8 mouse cellular contexts compared by ENCODE assay signal in the genomic region with DNA sequence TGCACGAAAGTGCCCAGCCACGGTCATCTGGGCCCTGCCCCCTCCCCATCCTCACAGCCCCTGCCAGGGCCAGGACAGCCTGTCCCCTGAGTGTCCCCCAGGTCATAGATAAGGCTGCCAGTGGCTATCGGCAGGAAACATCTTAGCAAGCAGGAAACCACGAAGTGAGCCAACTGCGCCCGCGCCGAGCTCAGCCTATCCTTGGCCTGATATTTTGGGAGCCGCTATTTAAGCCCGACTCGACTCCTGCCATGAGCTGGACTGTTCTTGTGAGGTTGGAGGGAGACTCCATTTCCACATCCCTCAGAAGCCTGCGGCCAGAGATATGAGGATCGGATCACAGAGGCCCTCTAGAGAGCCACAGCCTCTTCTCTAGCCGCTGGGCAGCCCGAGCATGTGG. TPM values are rescaled to one million over a fixed set of nuclear protein-coding genes. Genes with fewer than 3 reads are reported as not detected.
A peak's percentile ranks its signal among the peaks of the same experiment; 100 is the strongest.
DNase-seq lines count a peak whose midpoint lies in the region; ATAC-seq lines count a peak whose summit lies in the region.

No protein-coding gene starts in this region.

- WGBS in heart, embryonic 13.5 days, result 23% methylated on average over 15 of the region's 15 CpGs
- WGBS in forebrain, embryonic 13.5 days, result 89% methylated on average over 15 of the region's 15 CpGs

- intact Hi-C loops in left cerebral cortex, postnatal 14 days (cut with DNase I), result no loop called here

- DNase-seq in left cerebral cortex, postnatal 14 days (ENCODE audit: low spot score in 2 of 2), result peak; percentile 49 to 58
- no peak for DNase-seq in left cerebral cortex, adult 11 months (ENCODE audit: low spot score)
- peak; percentile 60 for DNase-seq in c-Kit-positive CD71-positive TER-119-negative erythroid progenitor cells, embryonic 14.5 days (ENCODE audit: low read depth)
- DNase-seq in kidney, postnatal 25 days, result peak; percentile 85 to 92
- no peak for DNase-seq in MN1 (ENCODE audit: low spot score)

- H3K4me3 ChIP-seq in heart, embryonic 13.5 days, result no peak overlapping the region
- peak overlapping the region; percentile 88 for H3K4me3 ChIP-seq in megakaryocyte, embryonic 14.5 days (replicated peaks)
- no peak overlapping the region for H3K4me3 ChIP-seq in forebrain, embryonic 13.5 days

- H3K9ac ChIP-seq in heart, embryonic 13.5 days, result peak overlapping the region; percentile 60
- H3K9ac ChIP-seq in forebrain, embryonic 13.5 days, result no peak overlapping the region

- peaks cover 13% of the 10 kb centered on the region for H3K4me1 ChIP-seq in heart, embryonic 13.5 days
- H3K4me1 ChIP-seq in megakaryocyte, embryonic 14.5 days, result peaks cover 77% of the 10 kb centered on the region
- no peaks in the 10 kb centered on the region for H3K4me1 ChIP-seq in forebrain, embryonic 13.5 days

- peak overlapping the region; percentile 41 for H3K4me2 ChIP-seq in heart, embryonic 13.5 days
- H3K4me2 ChIP-seq in forebrain, embryonic 13.5 days, result no peak overlapping the region

- no peaks in the 10 kb centered on the region for H3K27me3 ChIP-seq in heart, embryonic 13.5 days (replicated peaks)
- peaks cover 6% of the 10 kb centered on the region for H3K27me3 ChIP-seq in megakaryocyte, embryonic 14.5 days (replicated peaks)
- no peaks in the 10 kb centered on the region for H3K27me3 ChIP-seq in forebrain, embryonic 13.5 days

- peak; percentile 75 for ATAC-seq in heart, embryonic 13.5 days (ENCODE audit: extremely low read depth, insufficient number of reproducible peaks, low FRiP score, low TSS enrichment)
- ATAC-seq in forebrain, embryonic 13.5 days, result no peak

- no peaks in the 10 kb centered on the region for H3K36me3 ChIP-seq in heart, embryonic 13.5 days
- H3K36me3 ChIP-seq in megakaryocyte, embryonic 14.5 days (replicated peaks; ENCODE audit: low read length), result no peaks in the 10 kb centered on the region
- H3K36me3 ChIP-seq in forebrain, embryonic 13.5 days (ENCODE audit: poor library complexity, severe bottlenecking), result no peaks in the 10 kb centered on the region

- no peaks in the 10 kb centered on the region for H3K9me3 ChIP-seq in heart, embryonic 13.5 days
- no peaks in the 10 kb centered on the region for H3K9me3 ChIP-seq in megakaryocyte, embryonic 14.5 days
- H3K9me3 ChIP-seq in forebrain, embryonic 13.5 days (replicated peaks), result 0 out of 2 replicates have a peak, but pooled peaks cover 4% of the 10 kb centered on the region

- peak overlapping the region; percentile 90 for H3K27ac ChIP-seq in heart, embryonic 13.5 days (replicated peaks)
- no peak overlapping the region for H3K27ac ChIP-seq in forebrain, embryonic 13.5 days

RNA-seq across cellular contexts. Expression of gene Ap1m1, which starts 28.5 kb away (rescaled TPM):
- 100 to 1,000 TPM; 100 to 104 TPM for total RNA-seq in left cerebral cortex, postnatal 14 days (2021)
- 107 and 116 TPM in 2 replicates for polyA plus RNA-seq in heart, embryonic 13.5 days (2015; fragmentation: Nextera tagmentation; extraction: Ambion mirVana)
- polyA plus RNA-seq in megakaryocyte, embryonic 14.5 days (2012; ENCODE audit: insufficient read depth, low replicate concordance), result 188 and 196 TPM in 2 replicates
- 211 and 235 TPM in 2 replicates for polyA plus RNA-seq in forebrain, embryonic 13.5 days (2015; fragmentation: Nextera tagmentation; extraction: Ambion mirVana)

RNA-seq across cellular contexts. Expression of gene Gm10282, which starts 36.7 kb away (rescaled TPM):
- 1 to 10 TPM; 5.1 to 8.7 TPM for total RNA-seq in left cerebral cortex, postnatal 14 days (2021)
- polyA plus RNA-seq in heart, embryonic 13.5 days (2015; fragmentation: Nextera tagmentation; extraction: Ambion mirVana), result 15.9 and 19.4 TPM in 2 replicates
- 27.5 and 64.2 TPM in 2 replicates for polyA plus RNA-seq in megakaryocyte, embryonic 14.5 days (2012; ENCODE audit: insufficient read depth, low replicate concordance)
- polyA plus RNA-seq in forebrain, embryonic 13.5 days (2015; fragmentation: Nextera tagmentation; extraction: Ambion mirVana), result 39.4 and 41.0 TPM in 2 replicates

RNA-seq across cellular contexts. Expression of gene Fam32a, which starts 48.8 kb away (rescaled TPM):
- 10 to 100 TPM; 50.5 to 53.2 TPM for total RNA-seq in left cerebral cortex, postnatal 14 days (2021)
- 41.6 and 43.9 TPM in 2 replicates for polyA plus RNA-seq in heart, embryonic 13.5 days (2015; fragmentation: Nextera tagmentation; extraction: Ambion mirVana)
- polyA plus RNA-seq in megakaryocyte, embryonic 14.5 days (2012; ENCODE audit: insufficient read depth, low replicate concordance), result 9.5 and 80.5 TPM in 2 replicates
- 103 and 108 TPM in 2 replicates for polyA plus RNA-seq in forebrain, embryonic 13.5 days (2015; fragmentation: Nextera tagmentation; extraction: Ambion mirVana)

RNA-seq across cellular contexts. Expression of gene Klf2, which starts 50.5 kb away (rescaled TPM):
- 10 to 100 TPM; 16.6 to 21.2 TPM for total RNA-seq in left cerebral cortex, postnatal 14 days (2021)
- polyA plus RNA-seq in heart, embryonic 13.5 days (2015; fragmentation: Nextera tagmentation; extraction: Ambion mirVana), result 14.2 and 15.1 TPM in 2 replicates
- 21.5 and 29.5 TPM in 2 replicates for polyA plus RNA-seq in megakaryocyte, embryonic 14.5 days (2012; ENCODE audit: insufficient read depth, low replicate concordance)
- polyA plus RNA-seq in forebrain, embryonic 13.5 days (2015; fragmentation: Nextera tagmentation; extraction: Ambion mirVana), result 2.8 and 3.6 TPM in 2 replicates

RNA-seq across cellular contexts. Expression of gene Gm11034, which starts 54.9 kb away (rescaled TPM):
- not detected for total RNA-seq in left cerebral cortex, postnatal 14 days (2021)
- not detected in 2 replicates for polyA plus RNA-seq in heart, embryonic 13.5 days (2015; fragmentation: Nextera tagmentation; extraction: Ambion mirVana)
- not detected in 2 replicates for polyA plus RNA-seq in megakaryocyte, embryonic 14.5 days (2012; ENCODE audit: insufficient read depth, low replicate concordance)
- not detected in 2 replicates for polyA plus RNA-seq in forebrain, embryonic 13.5 days (2015; fragmentation: Nextera tagmentation; extraction: Ambion mirVana)

Comparison
In these comparisons a context has a peak if more than half of its experiments do, and no peak if none do; other contexts are left out.
1. DNase-seq: peak in left cerebral cortex, postnatal 14 days (2 of 2), c-Kit-positive CD71-positive TER-119-negative erythroid progenitor cells, embryonic 14.5 days (single experiment) and kidney, postnatal 25 days (2 of 2); none in left cerebral cortex, adult 11 months (single experiment) and MN1 (single experiment).